Mouse (Mus musculus): ENCODE results near the gene Jagn1. TPM values are rescaled to one million over a fixed set of nuclear protein-coding genes. Genes with fewer than 3 reads are reported as not detected.

Gene Jagn1
- total RNA-seq, 2 experiments from 2014 or later, result 20.4 to 20.9 TPM

DNA sequence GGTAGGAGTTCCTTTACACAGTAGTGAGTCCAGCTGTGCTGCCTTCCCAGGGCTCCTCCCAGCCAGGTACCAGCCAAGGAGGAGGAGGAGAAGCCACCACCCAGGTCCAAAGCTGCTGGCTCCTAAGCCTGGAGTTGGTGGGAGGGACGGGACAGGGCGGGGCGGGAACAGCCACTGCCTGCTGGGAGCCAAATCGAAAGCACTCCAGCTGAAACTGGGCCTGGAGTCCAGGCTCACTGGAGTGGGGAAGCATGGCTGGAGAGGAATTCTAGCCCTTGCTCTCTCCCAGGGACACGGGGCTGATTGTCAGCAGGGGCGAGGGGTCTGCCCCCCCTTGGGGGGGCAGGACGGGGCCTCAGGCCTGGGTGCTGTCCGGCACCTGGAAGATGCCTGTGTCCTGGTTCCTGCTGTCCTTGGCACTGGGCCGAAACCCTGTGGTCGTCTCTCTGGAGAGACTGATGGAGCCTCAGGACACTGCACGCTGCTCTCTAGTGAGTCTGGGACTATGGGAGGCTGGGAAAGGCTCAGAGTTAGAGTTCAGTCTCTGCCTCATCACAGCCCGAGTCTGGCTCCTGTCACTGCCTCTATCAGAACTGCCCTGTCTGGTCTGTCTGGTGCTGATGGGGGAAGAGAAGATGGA lies 29.0 kb downstream of the Jagn1 start, which contains the start of gene Il17rc:
Gene Il17rc, plus strand, starts transcription at position 131 of the 640 bp plus-strand sequence.
- DNase-seq, result peak; percentile 62 to 78
- intact Hi-C loops (cut with DNase I), result no loop called here

DNA sequence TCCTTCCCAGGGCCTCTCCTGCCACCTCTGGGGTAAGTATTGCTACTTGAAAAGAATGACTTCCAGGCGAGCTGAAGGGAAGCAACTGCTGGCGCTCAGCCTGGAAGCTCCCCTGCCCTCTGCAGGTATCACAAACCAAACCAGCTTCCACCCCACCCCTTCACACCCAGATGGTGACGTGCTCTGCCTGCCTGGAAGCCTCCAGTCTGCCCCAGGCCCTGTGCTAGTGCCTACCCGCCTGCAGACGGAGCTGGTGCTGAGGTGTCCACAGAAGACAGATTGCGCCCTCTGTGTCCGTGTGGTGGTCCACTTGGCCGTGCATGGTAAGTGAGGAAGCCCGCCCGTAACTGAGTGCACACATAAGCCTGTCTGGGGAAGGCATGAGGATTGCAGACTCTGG lies 29.7 kb downstream of the Jagn1 start:
- intact Hi-C loops (cut with DNase I), result no loop called here
- no peak for DNase-seq

DNA sequence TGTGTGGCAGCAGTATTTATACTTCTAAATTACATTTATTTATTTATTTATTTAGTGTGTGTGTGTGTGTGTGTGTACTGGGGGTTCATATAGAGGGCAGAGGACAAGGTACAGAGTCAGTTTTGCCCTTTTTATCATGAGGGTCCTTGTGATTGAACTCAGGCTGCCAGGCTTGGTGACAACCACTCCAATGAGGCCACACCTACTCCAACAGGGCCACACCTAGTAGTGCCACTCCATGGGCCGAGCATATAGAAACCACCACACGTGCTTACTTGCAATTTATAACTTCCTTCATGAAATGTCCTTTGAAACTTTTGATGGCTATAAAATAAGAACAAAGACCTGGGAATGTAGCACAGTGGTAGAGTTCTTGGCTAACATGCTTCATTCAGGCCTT lies 30.9 kb downstream of the Jagn1 start:
- DNase-seq, result no peak
- intact Hi-C loops (cut with DNase I), result no loop called here

DNA sequence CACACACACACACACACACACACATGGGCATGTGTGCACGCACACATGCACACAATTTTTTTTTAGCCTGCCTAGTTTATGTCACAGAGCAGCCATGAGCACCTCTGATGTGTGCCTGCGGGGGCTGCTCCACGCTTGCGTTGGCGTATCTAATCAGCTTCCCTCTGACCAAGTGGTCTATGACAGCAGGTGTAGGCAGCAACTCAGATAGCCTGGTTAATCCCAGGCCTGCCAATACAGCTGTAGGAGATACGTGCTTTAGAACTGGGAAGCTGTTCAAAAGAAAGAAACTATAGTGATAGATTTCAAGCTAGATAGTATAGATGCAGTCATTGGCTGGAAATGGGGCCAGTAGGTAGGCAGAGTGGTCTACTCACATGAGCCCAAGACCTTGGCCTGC lies 31.3 kb downstream of the Jagn1 start:
- intact Hi-C loops (cut with DNase I), result no loop called here
- no peak for DNase-seq

DNA sequence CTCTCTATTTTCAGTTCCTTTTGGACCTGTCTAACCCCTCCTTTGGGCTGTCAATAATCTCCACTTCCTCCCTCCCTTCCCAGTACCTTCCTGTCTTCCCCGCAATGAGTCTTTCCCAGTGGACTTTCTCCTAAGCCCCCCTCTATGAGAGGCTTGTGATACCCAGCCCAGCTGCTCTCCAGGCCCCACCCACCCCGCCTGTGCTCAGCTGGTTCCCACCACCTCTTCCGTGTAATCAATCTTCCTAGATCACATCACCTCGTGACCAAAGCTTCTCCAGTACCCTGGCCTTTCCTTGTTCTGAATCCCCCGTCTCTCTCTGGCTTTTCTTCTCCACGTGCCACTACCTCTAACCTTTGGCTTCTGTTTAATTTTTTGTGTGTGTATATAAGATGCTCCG lies 35.0 kb downstream of the Jagn1 start:
- intact Hi-C loops (cut with DNase I), result no loop called here
- no peak for DNase-seq

DNA sequence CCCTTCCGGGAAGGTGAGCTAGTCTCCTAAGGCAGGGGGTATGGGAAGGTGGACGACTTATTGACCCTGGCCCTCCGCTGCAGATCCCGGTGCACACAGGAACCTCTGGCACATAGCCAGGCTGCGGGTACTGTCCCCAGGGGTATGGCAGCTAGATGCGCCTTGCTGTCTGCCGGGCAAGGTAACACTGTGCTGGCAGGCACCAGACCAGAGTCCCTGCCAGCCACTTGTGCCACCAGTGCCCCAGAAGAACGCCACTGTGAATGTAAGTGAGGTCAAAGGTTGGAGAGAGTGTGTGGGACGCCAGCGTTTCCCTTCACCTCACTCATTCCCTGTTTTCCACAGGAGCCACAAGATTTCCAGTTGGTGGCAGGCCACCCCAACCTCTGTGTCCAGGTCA lies 36.5 kb downstream of the Jagn1 start:
- no peak for DNase-seq
- intact Hi-C loops (cut with DNase I), result no loop called here

DNA sequence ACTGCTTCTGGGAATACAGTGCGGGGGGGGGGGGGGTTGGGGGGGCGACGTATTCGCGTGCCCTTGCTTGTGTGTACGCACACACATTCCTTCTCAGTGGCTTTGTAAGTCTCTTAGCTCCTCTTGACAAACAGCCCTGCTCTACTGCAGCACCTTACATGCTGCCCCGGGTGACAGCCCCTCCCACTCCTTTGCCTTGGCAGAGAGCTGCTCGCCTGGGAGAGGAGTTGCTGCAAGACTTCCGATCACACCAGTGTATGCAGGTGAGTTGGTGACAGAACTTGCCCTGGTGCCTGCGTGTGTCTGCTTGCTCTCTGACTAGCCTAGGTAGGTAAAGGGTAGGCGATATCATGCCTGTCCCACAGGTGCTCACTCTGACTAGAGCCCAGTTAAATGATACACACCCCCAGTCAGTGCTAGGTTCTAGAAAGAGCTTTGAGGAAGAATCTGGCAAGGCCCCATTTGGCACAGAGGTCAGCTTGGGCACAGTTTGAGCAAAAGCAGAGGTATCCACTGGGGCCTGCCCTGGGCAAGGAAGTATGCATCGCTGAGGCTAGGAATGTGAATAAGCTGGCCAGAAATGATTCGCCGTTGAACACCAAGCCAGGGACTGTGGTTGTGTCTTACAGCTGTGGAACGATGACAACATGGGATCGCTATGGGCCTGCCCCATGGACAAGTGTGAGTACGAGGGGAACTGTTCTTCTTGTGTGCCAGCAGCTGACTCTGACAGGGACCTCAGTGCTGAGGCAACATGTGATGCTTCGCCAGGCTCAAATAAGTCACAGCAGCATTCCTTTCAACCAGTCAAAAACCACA lies 38.4 kb downstream of the Jagn1 start:
- intact Hi-C loops (cut with DNase I), result loop anchor here (5.0 kb wide), 2 partner anchors 142 to 153 kb away; partner anchors contain the start of genes Ogg1 and Vhl
- DNase-seq, result no peak

DNA sequence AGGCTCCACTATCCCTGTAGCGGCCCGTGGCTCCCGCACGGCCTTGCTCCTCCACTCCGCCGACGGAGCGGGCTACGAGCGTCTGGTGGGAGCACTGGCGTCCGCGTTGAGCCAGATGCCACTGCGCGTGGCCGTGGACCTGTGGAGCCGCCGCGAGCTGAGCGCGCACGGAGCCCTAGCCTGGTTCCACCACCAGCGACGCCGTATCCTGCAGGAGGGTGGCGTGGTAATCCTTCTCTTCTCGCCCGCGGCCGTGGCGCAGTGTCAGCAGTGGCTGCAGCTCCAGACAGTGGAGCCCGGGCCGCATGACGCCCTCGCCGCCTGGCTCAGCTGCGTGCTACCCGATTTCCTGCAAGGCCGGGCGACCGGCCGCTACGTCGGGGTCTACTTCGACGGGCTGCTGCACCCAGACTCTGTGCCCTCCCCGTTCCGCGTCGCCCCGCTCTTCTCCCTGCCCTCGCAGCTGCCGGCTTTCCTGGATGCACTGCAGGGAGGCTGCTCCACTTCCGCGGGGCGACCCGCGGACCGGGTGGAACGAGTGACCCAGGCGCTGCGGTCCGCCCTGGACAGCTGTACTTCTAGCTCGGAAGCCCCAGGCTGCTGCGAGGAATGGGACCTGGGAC lies 40.2 kb downstream of the Jagn1 start:
- DNase-seq, result peak; percentile 37 to 58
- intact Hi-C loops (cut with DNase I), result loop anchor here (5.0 kb wide), 2 partner anchors 140 to 155 kb away; partner anchors contain the start of genes Ogg1 and Vhl

DNA sequence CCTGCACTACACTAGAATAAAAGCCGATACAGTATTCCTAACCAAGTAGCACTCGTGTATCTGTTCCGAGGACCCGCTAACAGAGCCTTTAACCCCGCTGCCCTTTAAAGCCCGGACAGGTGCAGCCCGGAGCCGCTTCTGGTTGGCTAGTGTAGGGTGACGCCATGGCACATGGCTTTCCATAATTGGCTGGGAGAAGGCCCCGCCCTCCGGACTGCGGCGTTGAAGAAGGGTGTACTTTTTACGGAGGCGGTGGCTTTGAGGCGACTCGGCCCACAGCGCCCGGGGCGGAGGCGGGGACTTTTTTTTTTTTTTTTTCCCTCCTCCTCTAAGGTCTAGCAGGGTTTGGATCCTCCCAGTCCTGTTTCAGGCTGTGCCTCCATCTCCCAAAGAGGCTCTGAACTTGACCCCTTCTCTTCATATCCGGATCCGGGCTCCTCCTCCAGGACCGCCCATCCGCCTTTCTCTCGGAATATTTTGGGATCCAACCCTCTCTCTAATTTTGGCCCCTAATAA lies 40.8 kb downstream of the Jagn1 start, which contains the start of gene Creld1:
Gene Creld1, plus strand, starts transcription at position 198 of the 516 bp plus-strand sequence.
- intact Hi-C loops (cut with DNase I), result loop anchor here (5.0 kb wide), 2 partner anchors 139 to 156 kb away; partner anchors contain the start of genes Ogg1 and Vhl
- peak; percentile 89 for DNase-seq

DNA sequence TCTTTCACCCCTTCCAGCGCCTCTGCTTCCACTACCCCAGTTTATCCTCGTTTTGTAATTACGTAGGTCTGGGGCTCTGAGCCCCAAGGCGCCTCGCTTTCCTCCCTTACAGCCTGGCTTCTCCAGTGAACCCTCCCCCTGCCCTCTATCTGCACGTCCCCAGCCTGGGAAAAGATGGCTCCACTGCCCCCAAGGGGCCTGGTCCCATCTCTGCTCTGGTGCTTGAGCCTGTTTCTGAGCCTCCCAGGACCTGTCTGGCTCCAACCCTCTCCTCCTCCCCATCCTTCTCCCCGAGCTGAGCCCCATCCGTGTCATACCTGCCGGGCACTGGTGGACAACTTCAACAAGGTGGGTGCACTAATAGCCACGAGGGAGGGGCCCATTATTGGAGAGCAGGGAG lies 41.4 kb downstream of the Jagn1 start:
- DNase-seq, result peak in 1 of 2 experiments; percentile 26
- intact Hi-C loops (cut with DNase I), result loop anchor here (5.0 kb wide), 2 partner anchors 139 to 156 kb away; partner anchors contain the start of genes Ogg1 and Vhl

DNA sequence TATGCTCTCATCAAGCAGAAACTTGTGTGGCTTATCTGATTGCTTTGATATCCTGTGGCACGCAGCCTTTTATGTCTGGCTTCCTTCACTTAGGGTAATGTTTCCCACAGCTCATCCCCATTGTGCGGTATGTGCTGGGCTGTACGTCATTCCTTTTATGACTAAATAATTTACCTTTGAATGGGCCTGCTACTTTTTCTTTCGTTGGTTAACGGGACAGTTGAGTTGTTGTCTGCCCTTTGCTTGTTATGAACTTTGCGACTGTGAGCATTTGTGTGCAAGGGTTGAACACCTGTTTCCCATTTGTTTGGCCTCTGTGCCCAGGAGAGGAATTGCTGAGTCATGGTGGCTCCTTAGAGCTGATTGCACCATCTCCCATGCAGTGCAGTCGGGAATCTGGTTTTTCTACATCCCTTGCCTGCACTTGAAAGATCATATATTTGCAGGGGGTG lies 44.8 kb downstream of the Jagn1 start:
- no peak for DNase-seq

DNA sequence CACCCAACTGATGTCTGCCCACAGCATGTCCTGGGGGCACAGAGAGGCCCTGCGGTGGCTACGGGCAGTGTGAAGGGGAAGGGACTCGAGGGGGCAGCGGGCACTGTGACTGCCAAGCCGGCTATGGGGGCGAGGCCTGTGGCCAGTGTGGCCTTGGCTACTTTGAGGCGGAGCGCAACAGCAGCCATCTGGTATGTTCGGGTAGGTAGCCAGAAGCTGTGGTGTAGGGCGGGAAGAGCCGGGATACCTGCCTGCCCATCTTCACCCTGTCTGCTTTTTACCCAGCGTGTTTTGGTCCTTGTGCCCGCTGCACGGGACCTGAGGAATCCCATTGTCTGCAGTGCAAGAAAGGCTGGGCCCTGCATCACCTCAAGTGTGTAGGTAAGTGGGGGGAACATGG lies 47.0 kb downstream of the Jagn1 start:
- intact Hi-C loops (cut with DNase I), result no loop called here
- no peak for DNase-seq

More for the DNA sequence above, 44.8 kb downstream of the Jagn1 start:
- intact Hi-C loops (cut with DNase I), result no loop called here

DNA sequence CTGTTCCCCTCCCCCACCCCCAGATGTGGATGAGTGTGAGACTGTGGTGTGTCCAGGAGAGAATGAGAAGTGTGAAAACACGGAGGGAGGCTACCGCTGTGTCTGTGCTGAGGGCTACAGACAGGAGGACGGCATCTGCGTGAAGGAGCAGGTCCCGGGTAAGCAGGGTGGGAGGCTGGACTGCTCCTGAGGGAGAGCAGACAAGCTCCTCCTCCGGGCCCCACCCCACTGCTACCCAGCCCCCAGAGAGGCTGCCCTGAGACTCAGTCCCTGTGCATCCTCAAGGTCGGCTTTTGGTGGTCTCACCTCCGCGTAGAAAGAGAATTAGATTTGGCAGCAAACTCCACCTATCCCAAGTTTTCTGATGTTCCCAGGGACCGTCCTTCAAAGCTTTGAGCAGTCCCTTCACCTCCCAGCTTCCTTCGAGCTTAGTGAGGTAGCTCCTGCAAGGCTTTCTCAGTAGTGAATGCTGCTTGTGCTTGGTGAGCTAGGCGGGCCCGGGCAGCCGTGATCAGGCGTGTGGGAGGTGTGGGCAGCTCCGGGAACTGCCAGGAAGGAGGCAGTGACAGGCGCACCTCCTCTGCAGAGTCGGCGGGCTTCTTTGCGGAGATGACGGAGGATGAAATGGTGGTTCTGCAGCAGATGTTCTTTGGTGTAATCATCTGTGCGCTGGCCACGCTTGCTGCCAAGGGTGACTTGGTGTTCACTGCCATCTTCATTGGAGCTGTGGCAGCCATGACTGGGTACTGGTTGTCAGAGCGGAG lies 49.9 kb downstream of the Jagn1 start:
- DNase-seq, result no peak
- intact Hi-C loops (cut with DNase I), result no loop called here

DNA sequence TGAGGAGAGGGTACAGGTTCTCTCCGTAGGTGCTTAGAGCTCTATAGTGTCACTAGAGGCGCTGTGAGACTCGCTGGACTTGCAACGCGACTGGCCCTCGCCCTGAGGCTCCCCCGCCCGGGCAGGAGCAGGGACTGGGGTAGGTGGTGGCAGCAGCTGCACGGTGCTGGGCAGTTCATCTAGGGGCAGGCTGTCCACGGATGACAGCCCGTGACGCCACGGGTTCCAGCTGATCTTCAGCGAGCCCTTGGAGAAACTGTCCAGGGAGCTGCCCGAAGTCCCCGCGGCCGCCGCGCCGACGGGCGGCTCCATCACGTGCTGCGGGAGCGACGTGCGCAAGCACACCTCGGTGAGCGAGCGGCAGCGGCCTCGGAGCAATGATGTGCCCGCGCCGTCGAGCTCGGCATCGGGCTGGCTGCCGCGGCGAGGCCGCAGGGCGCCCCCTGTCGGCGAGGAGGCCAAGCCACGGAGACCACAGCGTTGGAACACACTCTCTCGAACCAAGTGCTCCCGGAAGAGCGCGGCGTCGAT lies 52.0 kb downstream of the Jagn1 start:
- peak; percentile 85 to 86 for DNase-seq
- intact Hi-C loops (cut with DNase I), result no loop called here

DNA sequence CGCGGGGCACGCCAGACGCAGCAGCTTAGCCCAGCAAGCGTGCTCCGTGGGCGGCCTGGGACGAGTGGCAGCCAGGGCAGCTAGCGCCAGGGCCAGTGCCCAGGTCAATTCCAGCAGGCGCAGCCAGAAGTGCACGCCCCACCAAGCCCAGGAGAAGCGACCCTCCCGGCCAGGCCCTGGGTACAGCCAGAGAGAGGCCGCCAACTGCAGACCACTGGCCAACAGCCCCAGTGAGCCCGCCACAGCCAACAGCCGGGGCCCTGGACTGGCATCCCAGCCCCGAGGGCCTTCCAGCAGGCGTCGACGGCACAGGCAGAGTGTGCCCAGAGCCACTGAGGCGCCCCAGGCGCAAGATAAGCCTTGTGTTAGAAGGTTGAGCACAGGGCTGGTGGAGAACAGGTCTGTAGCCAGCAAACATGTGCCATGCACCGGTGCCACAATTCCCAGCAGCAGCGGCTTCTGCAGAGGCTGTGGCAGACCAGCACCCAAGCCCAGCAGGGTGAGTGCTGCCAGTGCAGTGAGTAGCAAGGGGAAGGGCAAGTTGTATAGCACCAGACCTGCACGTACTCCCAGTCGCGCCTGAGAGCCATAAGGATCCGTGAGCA lies 52.8 kb downstream of the Jagn1 start:
- intact Hi-C loops (cut with DNase I), result no loop called here
- no peak for DNase-seq
